Mouse (Mus musculus): ENCODE measurements at regions not wholly inside any gene's neighbourhood (a gene's known extent, or its start where the extent isn't known, plus 50 kb on each side); places are given as distances from the start of the nearest gene placed in this dataset.
A peak's percentile ranks its signal among the peaks of the same experiment; 100 is the strongest.

GRCm38 (mm10) chrX:51913247-51913646 is 59.3 kb downstream of the 1700080O16Rik start:
- H3K36me3 ChIP-seq (ENCODE audit: control insufficient read depth, insufficient read depth, low read length) = no peaks in the 10 kb centered on the region
- H3K4me1 ChIP-seq (replicated peaks; ENCODE audit: control insufficient read depth, insufficient read depth, low read length) = no peaks in the 10 kb centered on the region
- TF ChIP-seq POLR2A (IDR thresholded peaks at IDR 0.05; ENCODE audit: control insufficient read depth, extremely low read depth, insufficient read depth, low read length, poor library complexity) (no peak), CTCF (IDR thresholded peaks at IDR 0.05; ENCODE audit: borderline replicate concordance, control insufficient read depth, extremely low read depth, insufficient read depth, low read length, poor library complexity) (no peak)
- no peak overlapping the region for H3K27ac ChIP-seq (ENCODE audit: control insufficient read depth, insufficient read depth, low read length)
- no peak overlapping the region for H3K4me3 ChIP-seq (ENCODE audit: control insufficient read depth, insufficient read depth, low read length)
- DNase-seq = peak; percentile 0
- 8% methylated on average over 4 of the region's 4 CpGs for WGBS
- H3K27me3 ChIP-seq (ENCODE audit: control insufficient read depth, insufficient read depth, low read length) = no peaks in the 10 kb centered on the region

GRCm38 (mm10) chrX:51911566-51911965 is 61.0 kb downstream of the 1700080O16Rik start:
- H3K36me3 ChIP-seq (ENCODE audit: control insufficient read depth, insufficient read depth, low read length) = no peaks in the 10 kb centered on the region
- no peaks in the 10 kb centered on the region for H3K27me3 ChIP-seq (ENCODE audit: control insufficient read depth, insufficient read depth, low read length)
- 75% methylated on average over 1 of the region's 1 CpGs for WGBS
- H3K4me3 ChIP-seq (ENCODE audit: control insufficient read depth, insufficient read depth, low read length) = no peak overlapping the region
- no peak for DNase-seq
- no peaks in the 10 kb centered on the region for H3K4me1 ChIP-seq (replicated peaks; ENCODE audit: control insufficient read depth, insufficient read depth, low read length)
- no peak for TF ChIP-seq POLR2A (IDR thresholded peaks at IDR 0.05; ENCODE audit: control insufficient read depth, extremely low read depth, insufficient read depth, low read length, poor library complexity)
- no peak overlapping the region for H3K27ac ChIP-seq (ENCODE audit: control insufficient read depth, insufficient read depth, low read length)

- H3K4me1 ChIP-seq (replicated peaks; ENCODE audit: control insufficient read depth, insufficient read depth, low read length) = no peaks in the 10 kb centered on the region
- H3K27ac ChIP-seq (ENCODE audit: control insufficient read depth, insufficient read depth, low read length) = no peak overlapping the region
- TF ChIP-seq CTCF (IDR thresholded peaks at IDR 0.05; ENCODE audit: borderline replicate concordance, control insufficient read depth, extremely low read depth, insufficient read depth, low read length, poor library complexity) = no peak
- no peak for TF ChIP-seq POLR2A (IDR thresholded peaks at IDR 0.05; ENCODE audit: control insufficient read depth, extremely low read depth, insufficient read depth, low read length, poor library complexity)
- DNase-seq = no peak
- H3K27me3 ChIP-seq (ENCODE audit: control insufficient read depth, insufficient read depth, low read length) = no peaks in the 10 kb centered on the region
- H3K4me3 ChIP-seq (ENCODE audit: control insufficient read depth, insufficient read depth, low read length) = no peak overlapping the region
- WGBS = 50% methylated on average over 1 of the region's 1 CpGs
- no peaks in the 10 kb centered on the region for H3K36me3 ChIP-seq (ENCODE audit: control insufficient read depth, insufficient read depth, low read length)
Measured at GRCm38 (mm10) chrX:51910576-51910975, 62.0 kb downstream of the 1700080O16Rik start.

- H3K27ac ChIP-seq (ENCODE audit: control insufficient read depth, insufficient read depth, low read length) = no peak overlapping the region
- TF ChIP-seq POLR2A (IDR thresholded peaks at IDR 0.05; ENCODE audit: control insufficient read depth, extremely low read depth, insufficient read depth, low read length, poor library complexity) (no peak), CTCF (IDR thresholded peaks at IDR 0.05; ENCODE audit: borderline replicate concordance, control insufficient read depth, extremely low read depth, insufficient read depth, low read length, poor library complexity) (no peak)
- no peaks in the 10 kb centered on the region for H3K36me3 ChIP-seq (ENCODE audit: control insufficient read depth, insufficient read depth, low read length)
- no peaks in the 10 kb centered on the region for H3K27me3 ChIP-seq (ENCODE audit: control insufficient read depth, insufficient read depth, low read length)
- H3K4me3 ChIP-seq (ENCODE audit: control insufficient read depth, insufficient read depth, low read length) = no peak overlapping the region
- DNase-seq = no peak
- no peaks in the 10 kb centered on the region for H3K4me1 ChIP-seq (replicated peaks; ENCODE audit: control insufficient read depth, insufficient read depth, low read length)
- 81% methylated on average over 4 of the region's 4 CpGs for WGBS
Measured at GRCm38 (mm10) chrX:51898445-51898844, 74.1 kb downstream of the 1700080O16Rik start.

GRCm38 (mm10) chrX:51897059-51897458 is 75.5 kb downstream of the 1700080O16Rik start:
- TF ChIP-seq POLR2A (IDR thresholded peaks at IDR 0.05; ENCODE audit: control insufficient read depth, extremely low read depth, insufficient read depth, low read length, poor library complexity) = no peak
- TF ChIP-seq CTCF (IDR thresholded peaks at IDR 0.05; ENCODE audit: borderline replicate concordance, control insufficient read depth, extremely low read depth, insufficient read depth, low read length, poor library complexity) = no peak
- 62% methylated on average over 5 of the region's 5 CpGs for WGBS
- Histone ChIP-seq H3K4me3 (ENCODE audit: control insufficient read depth, insufficient read depth, low read length) (no peak overlapping the region), H3K27ac (ENCODE audit: control insufficient read depth, insufficient read depth, low read length) (no peak overlapping the region), H3K36me3 (ENCODE audit: control insufficient read depth, insufficient read depth, low read length) (no peaks in the 10 kb centered on the region), H3K27me3 (ENCODE audit: control insufficient read depth, insufficient read depth, low read length) (no peaks in the 10 kb centered on the region), H3K4me1 (replicated peaks; ENCODE audit: control insufficient read depth, insufficient read depth, low read length) (no peaks in the 10 kb centered on the region)
- DNase-seq = no peak

GRCm38 (mm10) chrX:51895646-51896190 is 76.9 kb downstream of the 1700080O16Rik start:
- WGBS = 83% methylated on average over 10 of the region's 10 CpGs
- Histone ChIP-seq H3K27me3 (ENCODE audit: control insufficient read depth, insufficient read depth, low read length) (no peaks in the 10 kb centered on the region), H3K4me3 (ENCODE audit: control insufficient read depth, insufficient read depth, low read length) (no peak overlapping the region), H3K27ac (ENCODE audit: control insufficient read depth, insufficient read depth, low read length) (no peak overlapping the region), H3K36me3 (ENCODE audit: control insufficient read depth, insufficient read depth, low read length) (no peaks in the 10 kb centered on the region), H3K4me1 (replicated peaks; ENCODE audit: control insufficient read depth, insufficient read depth, low read length) (no peaks in the 10 kb centered on the region)
- no peak for DNase-seq
- TF ChIP-seq CTCF (IDR thresholded peaks at IDR 0.05; ENCODE audit: borderline replicate concordance, control insufficient read depth, extremely low read depth, insufficient read depth, low read length, poor library complexity) = no peak
- no peak for TF ChIP-seq POLR2A (IDR thresholded peaks at IDR 0.05; ENCODE audit: control insufficient read depth, extremely low read depth, insufficient read depth, low read length, poor library complexity)

GRCm38 (mm10) chrX:51892716-51893115 is 79.9 kb downstream of the 1700080O16Rik start:
- H3K4me3 ChIP-seq (ENCODE audit: control insufficient read depth, insufficient read depth, low read length) = no peak overlapping the region
- no peak for TF ChIP-seq CTCF (IDR thresholded peaks at IDR 0.05; ENCODE audit: borderline replicate concordance, control insufficient read depth, extremely low read depth, insufficient read depth, low read length, poor library complexity)
- TF ChIP-seq POLR2A (IDR thresholded peaks at IDR 0.05; ENCODE audit: control insufficient read depth, extremely low read depth, insufficient read depth, low read length, poor library complexity) = no peak
- no peaks in the 10 kb centered on the region for H3K36me3 ChIP-seq (ENCODE audit: control insufficient read depth, insufficient read depth, low read length)
- WGBS = 82% methylated on average over 1 of the region's 1 CpGs
- H3K27me3 ChIP-seq (ENCODE audit: control insufficient read depth, insufficient read depth, low read length) = no peaks in the 10 kb centered on the region
- H3K27ac ChIP-seq (ENCODE audit: control insufficient read depth, insufficient read depth, low read length) = no peak overlapping the region
- H3K4me1 ChIP-seq (replicated peaks; ENCODE audit: control insufficient read depth, insufficient read depth, low read length) = no peaks in the 10 kb centered on the region
- DNase-seq = no peak
